Mouse (Mus musculus) spleen, adult 18-20 months (tissue): ENCODE measurements around the gene Cdon.

Source experiments
- DNase-seq, 2 experiments: peaks; one replicate each; pipeline ENCODE4 v3.0.0; 2022; ENCODE audit warnings: mixed read lengths in 2 of 2

The Cdon gene

DNA sequence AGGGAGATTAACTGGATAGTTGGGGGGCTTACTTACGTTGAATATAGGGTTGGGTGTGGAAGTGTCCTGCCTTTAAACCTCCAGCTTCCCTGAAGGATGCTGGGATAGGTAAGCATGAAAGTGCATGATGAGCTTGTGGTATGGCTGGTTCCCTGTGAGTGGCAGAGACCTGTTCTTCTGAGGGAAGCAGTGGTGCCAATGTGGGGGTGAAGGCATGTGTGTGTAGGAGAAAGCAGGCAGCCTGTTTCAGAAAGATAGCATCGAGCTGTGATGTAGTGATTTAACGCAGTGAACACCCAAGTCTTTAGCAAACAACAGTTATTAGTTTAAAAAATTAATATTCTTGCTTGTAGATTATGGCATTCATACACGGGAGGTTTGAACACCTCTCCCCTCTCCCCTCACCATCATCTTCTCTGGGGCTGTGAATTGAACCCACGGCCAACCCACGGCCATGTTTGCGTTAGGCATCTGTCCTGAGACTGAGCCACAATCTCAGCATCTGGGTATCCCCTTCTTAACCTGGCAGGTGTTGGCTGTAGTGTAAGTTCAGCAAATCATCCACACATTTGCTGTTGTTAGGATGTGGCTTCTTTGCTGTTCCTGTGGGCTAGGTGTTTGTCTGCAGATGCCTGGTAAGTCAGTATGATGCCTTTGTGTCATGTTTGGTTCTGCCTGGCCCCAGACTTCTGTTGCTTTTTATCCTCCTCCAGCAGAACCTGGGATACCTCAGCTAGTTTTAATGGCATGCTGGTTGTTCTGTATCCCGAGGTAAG lies 17.5 kb downstream of the Cdon start:
- no peak for DNase-seq

DNA sequence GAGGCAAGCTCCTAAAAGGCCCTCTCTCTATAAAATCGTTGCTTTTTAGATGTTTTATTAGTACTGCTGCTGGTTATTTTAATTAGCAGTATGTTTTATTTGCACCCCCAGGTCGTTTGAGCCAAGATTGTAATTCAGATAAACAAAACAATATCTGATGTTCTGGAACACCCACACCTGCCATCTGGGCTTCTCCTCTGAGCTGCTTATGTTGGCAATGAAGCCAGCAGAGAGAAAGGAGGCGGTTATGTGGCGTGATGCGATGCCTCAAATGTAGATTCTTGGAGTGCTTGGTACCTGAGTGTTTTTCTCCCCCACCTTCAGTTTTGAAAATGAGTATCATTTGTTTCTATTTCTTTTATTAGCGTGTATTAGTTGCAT lies 18.1 kb downstream of the Cdon start:
- no peak for DNase-seq

DNA sequence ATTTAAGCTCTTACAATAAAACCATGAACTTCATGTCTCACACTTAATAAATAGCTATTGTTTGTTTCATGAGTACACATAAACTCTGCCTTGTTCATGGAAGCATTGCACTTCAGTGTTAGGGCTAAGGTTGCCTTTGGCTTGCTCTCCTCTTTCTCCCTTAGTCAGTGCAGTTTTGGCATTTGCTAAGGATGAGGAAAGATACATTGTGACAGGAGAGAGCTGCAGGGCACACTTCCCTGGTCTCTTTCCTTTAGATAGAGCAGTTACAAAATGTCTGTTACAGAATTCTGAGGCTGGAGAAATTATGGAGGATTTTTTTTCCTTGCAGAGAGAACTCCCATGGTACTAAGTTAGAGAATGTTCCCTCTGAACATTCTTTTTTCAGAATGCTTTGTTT lies 18.8 kb downstream of the Cdon start:
- no peak for DNase-seq

GRCm38 (mm10) chr9:35442476-35442875 lies 21.5 kb downstream of the Cdon start:
- DNase-seq: no peak

GRCm38 (mm10) chr9:35443618-35444511 lies 22.9 kb downstream of the Cdon start:
- no peak for DNase-seq

DNA sequence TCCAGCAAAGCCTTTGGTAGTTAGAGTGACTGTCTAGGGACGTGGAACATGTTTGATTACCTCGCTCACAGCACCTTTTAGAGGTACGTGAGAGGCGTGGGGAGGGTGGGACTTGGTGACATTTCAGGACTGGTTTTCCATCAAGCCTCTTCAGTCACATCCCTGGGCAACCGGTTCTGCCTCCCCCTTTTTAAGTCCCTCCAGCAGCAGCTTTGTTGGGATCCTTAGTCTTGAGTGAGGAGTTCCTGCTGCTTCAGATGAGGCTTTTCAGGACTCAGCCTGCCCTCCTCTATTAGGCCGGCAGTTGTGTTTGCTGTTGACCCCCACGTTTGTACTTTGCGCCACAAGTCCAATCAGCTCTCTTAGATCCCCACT lies 23.6 kb downstream of the Cdon start:
- DNase-seq: no peak

- DNase-seq: no peak
Measured at GRCm38 (mm10) chr9:35446916-35447315, 26.0 kb downstream of the Cdon start.

DNA sequence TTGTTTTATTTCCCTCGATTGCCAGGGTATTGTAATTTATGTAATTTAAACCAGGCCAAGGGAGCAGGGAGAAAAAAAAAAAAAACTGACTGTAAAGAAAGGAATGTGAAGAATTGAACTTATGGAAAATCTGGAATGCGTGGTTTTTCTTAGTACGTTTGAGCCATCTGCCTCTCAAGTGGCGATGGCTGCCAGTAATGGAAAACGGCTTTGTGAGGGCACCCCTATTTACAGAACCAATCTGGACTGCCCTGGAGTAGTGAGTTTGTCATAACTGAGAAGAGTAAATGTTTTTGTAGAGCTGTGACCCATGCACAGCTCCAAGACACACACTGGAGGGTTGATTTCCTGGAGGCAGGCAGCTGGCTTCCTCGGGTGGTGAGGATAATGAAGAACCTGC lies 32.4 kb downstream of the Cdon start:
- no peak for DNase-seq

GRCm38 (mm10) chr9:35459594-35459993 lies 38.7 kb downstream of the Cdon start:
- DNase-seq: no peak

- DNase-seq: no peak
Measured at GRCm38 (mm10) chr9:35467264-35467817, 46.4 kb downstream of the Cdon start.

- DNase-seq: no peak
Measured at GRCm38 (mm10) chr9:35468913-35469312, 48.0 kb downstream of the Cdon start.

DNA sequence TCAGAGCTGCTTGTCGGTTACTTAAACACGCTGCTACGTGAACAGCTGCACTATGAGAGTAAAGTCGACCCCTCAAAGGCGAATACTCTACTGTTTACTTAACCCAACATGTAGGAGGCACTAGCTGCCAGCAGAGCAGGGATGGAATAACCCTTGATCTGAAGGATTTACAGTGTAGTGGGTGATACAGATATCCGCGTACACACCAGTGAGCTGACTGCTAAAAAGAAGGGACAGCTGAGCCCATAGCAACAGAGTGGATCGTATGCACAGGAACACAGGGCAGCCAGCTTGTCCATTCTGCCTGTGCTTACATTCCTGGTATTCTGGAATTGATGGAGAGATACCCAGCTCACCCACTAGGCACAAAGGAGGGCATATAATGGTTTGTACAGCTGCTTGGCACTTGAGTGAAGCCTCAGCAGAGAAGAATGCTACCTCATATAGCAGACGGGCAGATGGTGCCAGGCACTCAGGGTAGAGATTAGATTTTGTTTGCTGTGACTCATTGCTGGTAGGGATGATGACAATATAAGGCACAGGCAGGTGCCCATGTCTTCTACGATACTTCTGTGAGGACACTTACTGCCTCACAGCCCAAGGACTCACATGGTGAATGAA lies 53.3 kb downstream of the Cdon start:
- DNase-seq: no peak

GRCm38 (mm10) chr9:35475394-35475793 lies 54.5 kb downstream of the Cdon start:
- DNase-seq: no peak

GRCm38 (mm10) chr9:35479456-35479855 lies 58.5 kb downstream of the Cdon start:
- no peak for DNase-seq

DNA sequence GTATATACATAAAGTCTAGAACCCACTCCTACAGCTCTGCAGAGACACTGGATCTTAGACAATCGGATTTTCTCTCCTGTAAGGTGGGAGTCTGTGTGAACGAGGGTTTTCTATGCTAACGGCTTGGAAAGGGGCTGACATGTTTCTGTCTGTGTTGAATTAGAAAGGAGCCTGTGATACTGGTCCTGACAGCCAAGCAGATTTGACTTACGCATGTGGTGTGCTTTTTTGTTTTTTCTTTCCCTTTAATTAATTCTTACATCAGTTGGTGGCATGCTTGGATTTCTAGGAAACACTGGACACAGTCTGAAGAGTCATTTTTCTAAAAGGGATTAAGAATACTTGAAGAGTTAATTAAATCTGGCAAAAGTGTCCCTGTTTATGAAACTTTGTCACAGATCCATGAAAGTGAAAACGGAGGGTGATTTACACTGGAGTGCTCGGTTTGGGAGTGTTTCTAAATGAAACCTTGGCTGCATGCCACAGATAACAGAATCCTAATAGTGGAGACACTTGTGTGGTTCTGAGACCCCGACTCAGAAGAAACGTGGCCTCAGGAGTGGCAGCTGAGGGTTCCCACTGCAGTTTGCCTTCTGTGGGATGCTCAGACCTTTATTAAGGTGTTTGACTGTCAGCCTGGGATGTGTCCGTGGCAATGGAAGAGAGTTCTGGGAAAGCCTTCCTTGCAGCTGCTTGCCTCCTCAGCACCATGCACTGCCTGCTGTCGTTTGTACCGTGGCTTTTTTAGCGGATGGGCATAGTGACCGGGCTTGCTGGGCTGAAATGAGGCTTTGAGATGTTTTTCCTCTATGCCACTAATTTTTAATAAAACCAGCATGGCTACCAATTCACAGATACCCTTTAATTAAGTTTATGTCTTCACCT lies 61.3 kb downstream of the Cdon start:
- DNase-seq: no peak

GRCm38 (mm10) chr9:35483949-35484348 lies 63.0 kb downstream of the Cdon start:
- DNase-seq: no peak

GRCm38 (mm10) chr9:35486616-35487015 lies 65.7 kb downstream of the Cdon start:
- no peak for DNase-seq

DNA sequence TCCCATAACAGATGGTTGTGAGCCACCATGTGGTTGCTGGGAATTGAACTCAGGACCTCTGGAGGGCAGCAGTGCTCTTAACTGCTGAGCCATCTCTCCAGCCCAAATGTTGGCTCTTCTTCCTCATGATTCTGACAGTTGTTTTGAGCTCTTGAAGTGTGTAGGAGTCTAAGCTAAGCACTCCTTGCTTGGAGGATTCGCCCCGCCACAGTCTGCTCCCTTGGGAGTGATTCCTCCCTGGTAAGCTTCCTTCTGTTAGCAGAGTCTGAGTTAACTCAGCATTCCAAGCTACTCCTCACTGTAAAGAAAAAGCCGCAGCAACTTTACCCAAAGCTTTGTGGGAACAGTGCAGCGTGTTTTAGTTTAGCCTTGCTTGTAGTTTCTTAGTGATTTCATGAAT lies 67.6 kb downstream of the Cdon start:
- DNase-seq: no peak

DNA sequence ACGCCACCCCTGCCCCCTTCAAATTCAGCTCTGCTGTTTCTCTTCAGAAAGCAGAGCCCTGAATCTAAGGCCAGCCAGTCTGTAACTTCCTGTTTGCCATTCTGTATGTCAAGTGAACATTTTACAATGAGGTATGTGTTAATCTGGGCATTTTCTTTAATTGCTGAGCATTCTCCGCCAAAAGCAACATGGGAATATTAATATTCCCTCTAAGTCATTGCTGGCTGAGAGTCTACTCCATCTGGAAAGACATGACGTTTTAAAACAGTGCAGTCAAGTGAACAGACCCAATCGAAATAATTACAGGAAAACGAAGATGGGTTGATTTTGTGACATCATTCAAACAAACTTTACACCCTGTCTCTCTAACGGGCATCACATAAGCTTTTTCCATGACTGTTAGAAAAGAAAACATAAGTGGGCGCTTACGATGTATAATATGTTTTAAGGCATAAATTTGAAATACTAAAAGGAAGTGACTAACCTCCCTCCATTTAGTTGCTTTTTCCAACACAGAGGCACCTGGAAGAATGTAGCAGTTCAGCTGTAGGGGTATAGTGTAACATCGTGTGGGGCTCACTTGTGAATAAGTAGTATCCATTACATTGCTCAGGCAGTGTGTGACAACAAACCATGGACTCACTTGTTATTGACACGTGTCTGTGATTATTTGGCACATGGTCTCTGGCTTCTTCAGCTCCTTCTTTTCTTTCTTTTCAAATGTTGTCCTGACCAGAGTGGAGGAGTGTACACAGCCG lies 70.4 kb downstream of the Cdon start:
- DNase-seq: no peak

- DNase-seq: no peak
Measured at GRCm38 (mm10) chr9:35493033-35493732, 72.3 kb downstream of the Cdon start.

DNA sequence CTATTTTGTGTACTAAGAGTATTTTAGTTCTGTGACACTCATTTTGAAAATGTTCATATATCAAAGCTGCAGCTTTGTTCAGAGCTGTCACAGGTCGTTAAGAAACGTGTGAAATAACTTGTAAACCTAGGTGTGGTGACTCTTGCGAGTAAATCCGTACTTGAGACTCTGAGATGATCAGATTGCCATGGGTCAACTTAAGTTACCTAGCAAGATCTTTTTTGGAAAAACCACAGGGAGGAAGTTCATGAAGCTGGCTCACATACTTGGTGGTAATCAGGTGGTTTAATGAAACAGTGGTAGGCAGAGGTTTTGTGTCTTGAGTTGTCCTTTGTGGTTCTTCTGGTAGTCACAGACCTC lies 72.8 kb downstream of the Cdon start:
- no peak for DNase-seq
